Mouse (Mus musculus) MEL (cell line): ENCODE results near the gene Fam131b. TPM values are rescaled to one million over a fixed set of nuclear protein-coding genes. Genes with fewer than 3 reads are reported as not detected.

Source experiments
- DNase-seq: peaks from one replicate; pipeline ENCODE4 v3.0.0; 2011; ENCODE audit warnings: low read depth, low spot score
- H3K27ac ChIP-seq: 2 replicates; pipeline ENCODE4 v1.5.1; 2012; ENCODE audit warnings: low read depth, mild to moderate bottlenecking, control low read depth, low read length, moderate library complexity; ENCODE audit not compliant: control insufficient read depth
- H3K27me3 ChIP-seq, 2 experiments: fragments of 150-350 bp in 1 of 2; sonication (generic) in 1 of 2; 2 replicates each; pipeline ENCODE4 v1.6.1; 2012; ENCODE audit warnings: low read length in 2 of 2, mild to moderate bottlenecking in 2 of 2, improper control_type of control experiment in 1 of 2, moderate library complexity in 1 of 2; ENCODE audit not compliant: insufficient read depth in 2 of 2, control insufficient read depth in 1 of 2
- H3K36me3 ChIP-seq, 2 experiments: 2 replicates each; pipeline ENCODE4 v1.6.1; 2012 to 2014; ENCODE audit warnings: low read length in 2 of 2, improper control_type of control experiment in 1 of 2, inconsistent platforms in 1 of 2, mild to moderate bottlenecking in 1 of 2; ENCODE audit not compliant: insufficient read depth in 2 of 2, control insufficient read depth in 1 of 2
- H3K4me1 ChIP-seq, 2 experiments: fragments of 150-350 bp in 1 of 2; sonication (generic) in 1 of 2; 2 replicates each; pipeline ENCODE4 v1.6.1; 2012; ENCODE audit warnings: low read length in 2 of 2, improper control_type of control experiment in 1 of 2, mild to moderate bottlenecking in 1 of 2; ENCODE audit not compliant: insufficient read depth in 2 of 2, control insufficient read depth in 1 of 2
- H3K4me3 ChIP-seq, 2 experiments: fragments of 150-350 bp in 1 of 2; sonication (generic) in 1 of 2; 2 replicates each; pipeline ENCODE4 v1.5.1; 2012; ENCODE audit warnings: low read depth in 2 of 2, low read length in 2 of 2, mild to moderate bottlenecking in 2 of 2, moderate library complexity in 2 of 2, control low read depth in 1 of 2, improper control_type of control experiment in 1 of 2; ENCODE audit not compliant: control insufficient read depth in 1 of 2, insufficient read depth in 1 of 2
- H3K79me2 ChIP-seq: 2 replicates; pipeline ENCODE4 v1.6.1; 2012; ENCODE audit warnings: mild to moderate bottlenecking, low read length, moderate library complexity; ENCODE audit not compliant: control insufficient read depth, poor library complexity, insufficient read depth
- H3K9ac ChIP-seq: 2 replicates; pipeline ENCODE4 v1.6.1; 2012; ENCODE audit warnings: low read depth, mild to moderate bottlenecking, control low read depth, low read length, moderate library complexity; ENCODE audit not compliant: control insufficient read depth, poor library complexity, severe bottlenecking
- H3K9me3 ChIP-seq: fragments of 150-350 bp; sonication (generic); replicated peaks from 2 replicates; pipeline ENCODE4 v1.6.1; 2012; ENCODE audit warnings: mild to moderate bottlenecking, low read length, improper control_type of control experiment, moderate library complexity; ENCODE audit not compliant: insufficient read depth
- BHLHE40 ChIP-seq: IDR thresholded peaks from 2 replicates; pipeline ENCODE4 v1.6.1; 2012; ENCODE audit warnings: low read depth, mild to moderate bottlenecking, inconsistent platforms, low read length, improper control_type of control experiment, borderline replicate concordance
- CHD1 ChIP-seq: IDR thresholded peaks from 2 replicates; pipeline ENCODE4 v1.6.1; 2012; ENCODE audit warnings: low read depth, mild to moderate bottlenecking, inconsistent platforms, low read length, improper control_type of control experiment
- CHD2 ChIP-seq: IDR thresholded peaks from 2 replicates; pipeline ENCODE4 v1.6.1; 2011; ENCODE audit warnings: low read length, improper control_type of control experiment
- CTCF ChIP-seq, 3 experiments: IDR thresholded peaks in 2 of 3; conservative IDR thresholded peaks in 1 of 3; 2 replicates each; pipeline ENCODE4 v1.5.1; 2011 to 2012; ENCODE audit warnings: low read length in 3 of 3, low read depth in 2 of 3, mild to moderate bottlenecking in 2 of 3, improper control_type of control experiment in 1 of 3, inconsistent platforms in 1 of 3, mixed read lengths in 1 of 3, moderate library complexity in 1 of 3; ENCODE audit not compliant: control insufficient read depth in 1 of 3, insufficient read depth in 1 of 3, poor library complexity in 1 of 3, severe bottlenecking in 1 of 3
- EP300 ChIP-seq, 2 experiments: IDR thresholded peaks; 2 replicates each; pipeline ENCODE4 v1.6.1; 2011; ENCODE audit warnings: improper control_type of control experiment in 2 of 2, low read length in 2 of 2, low read depth in 1 of 2, mild to moderate bottlenecking in 1 of 2
- GABPA ChIP-seq: IDR thresholded peaks from 2 replicates; pipeline ENCODE4 v1.6.1; 2012; ENCODE audit warnings: low read depth, mild to moderate bottlenecking, inconsistent platforms, low read length, improper control_type of control experiment, moderate library complexity
- GATA1 ChIP-seq: IDR thresholded peaks from 2 replicates; pipeline ENCODE4 v1.6.1; 2011; ENCODE audit warnings: low read depth, low read length, improper control_type of control experiment
- HCFC1 ChIP-seq: IDR thresholded peaks from 2 replicates; pipeline ENCODE4 v1.6.1; 2012; ENCODE audit warnings: low read depth, mild to moderate bottlenecking, inconsistent platforms, low read length, improper control_type of control experiment, moderate library complexity
- JUND ChIP-seq: IDR thresholded peaks from 2 replicates; pipeline ENCODE4 v1.6.1; 2011; ENCODE audit warnings: low read depth, mild to moderate bottlenecking, improper control_type of control experiment, low read length
- KAT2A ChIP-seq: conservative IDR thresholded peaks from 2 replicates; pipeline ENCODE4 v1.6.1; 2012; ENCODE audit warnings: low read depth, low read length, improper control_type of control experiment, inconsistent platforms
- MAFK ChIP-seq: IDR thresholded peaks from 2 replicates; pipeline ENCODE4 v1.6.1; 2011; ENCODE audit warnings: low read depth, mild to moderate bottlenecking, low read length, improper control_type of control experiment, borderline replicate concordance
- MAX ChIP-seq: IDR thresholded peaks from 2 replicates; pipeline ENCODE4 v1.6.1; 2011; ENCODE audit warnings: low read length, improper control_type of control experiment
- MEF2A ChIP-seq: IDR thresholded peaks from 2 replicates; pipeline ENCODE4 v1.6.1; 2014; ENCODE audit warnings: low read depth, mild to moderate bottlenecking, inconsistent platforms, low read length, improper control_type of control experiment; ENCODE audit not compliant: poor library complexity, insufficient replicate concordance, severe bottlenecking; ENCODE audit errors: extremely low read depth
- MYC ChIP-seq: IDR thresholded peaks from 2 replicates; pipeline ENCODE4 v1.6.1; 2011; ENCODE audit warnings: low read depth, mild to moderate bottlenecking, low read length, improper control_type of control experiment, moderate library complexity
- NELFE ChIP-seq: IDR thresholded peaks from 2 replicates; pipeline ENCODE4 v1.6.1; 2011; ENCODE audit warnings: low read depth, low read length, improper control_type of control experiment
- NRF1 ChIP-seq: IDR thresholded peaks from 2 replicates; pipeline ENCODE4 v1.6.1; 2014; ENCODE audit warnings: low read depth, mild to moderate bottlenecking, inconsistent platforms, low read length, improper control_type of control experiment, moderate library complexity; ENCODE audit not compliant: poor library complexity, insufficient read depth, severe bottlenecking
- POLR2AphosphoS2 ChIP-seq: IDR thresholded peaks from 2 replicates; pipeline ENCODE4 v1.6.1; 2011; ENCODE audit warnings: low read length, improper control_type of control experiment
- RCOR1 ChIP-seq: IDR thresholded peaks from 2 replicates; pipeline ENCODE4 v1.6.1; 2012; ENCODE audit warnings: low read depth, mild to moderate bottlenecking, inconsistent platforms, low read length, improper control_type of control experiment
- SIN3A ChIP-seq: IDR thresholded peaks from 2 replicates; pipeline ENCODE4 v1.6.1; 2012; ENCODE audit warnings: low read length, improper control_type of control experiment, inconsistent platforms
- SMC3 ChIP-seq: IDR thresholded peaks from 2 replicates; pipeline ENCODE4 v1.6.1; 2011; ENCODE audit warnings: low read depth, low read length, improper control_type of control experiment
- TBP ChIP-seq: IDR thresholded peaks from 2 replicates; pipeline ENCODE4 v1.8.0; 2011; ENCODE audit warnings: low read depth, low read length, improper control_type of control experiment
- TCF12 ChIP-seq: IDR thresholded peaks from 2 replicates; pipeline ENCODE4 v1.6.1; 2014; ENCODE audit warnings: low read depth, mild to moderate bottlenecking, inconsistent platforms, low read length, improper control_type of control experiment, moderate library complexity
- UBTF ChIP-seq: IDR thresholded peaks from 2 replicates; pipeline ENCODE4 v1.6.1; 2012; ENCODE audit warnings: low read depth, mild to moderate bottlenecking, inconsistent platforms, low read length, improper control_type of control experiment, moderate library complexity, borderline replicate concordance; ENCODE audit not compliant: insufficient read depth
- USF2 ChIP-seq, 2 experiments: IDR thresholded peaks; 2 replicates each; pipeline ENCODE4 v1.6.1; 2011 to 2012; ENCODE audit warnings: improper control_type of control experiment in 2 of 2, low read length in 2 of 2, borderline replicate concordance in 1 of 2, inconsistent platforms in 1 of 2, low read depth in 1 of 2, mild to moderate bottlenecking in 1 of 2; ENCODE audit not compliant: insufficient read depth in 1 of 2
- ZMIZ1 ChIP-seq: IDR thresholded peaks from 2 replicates; pipeline ENCODE4 v1.6.1; 2012; ENCODE audit warnings: low read depth, mild to moderate bottlenecking, inconsistent platforms, low read length, improper control_type of control experiment, moderate library complexity
- polyA plus RNA-seq, 2 experiments: library from polyadenylated mRNA; stranded (reverse) in 1 of 2; unstranded in 1 of 2; fragments of >175 nt in 1 of 2; fragments of >200 nt in 1 of 2; gene quantifications; 2 replicates each; pipeline versions ENCODE4 v1.2.1 to v1.2.4; 2012; ENCODE audit warnings: low replicate concordance in 2 of 2, low read depth in 1 of 2; ENCODE audit not compliant: insufficient read length in 2 of 2, insufficient read depth in 1 of 2, missing spikeins in 1 of 2
- total RNA-seq: library from RNA; depleted of rRNA; stranded (reverse); fragments of 300-350 nt; gene quantifications from 2 replicates; pipeline ENCODE4 v1.2.3, GENCODE M21; 2012

Fam131b gene
- total and polyA plus RNA-seq, 3 experiments = 0.06 TPM; not detected in 2

DNA sequence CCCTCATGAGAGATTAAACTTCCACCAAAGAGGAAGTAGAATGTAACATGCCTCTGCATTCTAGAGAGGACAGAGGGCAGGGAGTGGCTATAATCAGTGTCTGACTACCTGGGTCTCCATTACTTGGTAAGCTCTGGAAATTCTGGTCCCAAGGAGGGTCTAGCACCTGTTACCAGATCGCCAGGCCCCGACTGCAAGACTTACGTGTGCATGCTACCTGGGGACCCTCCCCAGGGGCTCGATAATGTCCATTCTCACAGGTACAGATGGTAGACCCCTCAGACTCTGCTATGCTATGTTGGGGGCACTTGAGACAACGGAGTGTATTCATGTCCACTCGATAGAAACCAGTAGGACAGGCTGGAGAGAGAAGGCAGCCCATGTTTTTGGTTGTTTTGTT lies 40.8 kb upstream of the Fam131b start (continued):
- no peak for TF ChIP-seq TCF12
- TF ChIP-seq, all 39 proteins: peak for 0

GRCm38 (mm10) chr6:42364607-42365006 lies 40.2 kb upstream of the Fam131b start:
- no peak for TF ChIP-seq MEF2A
- no peak for TF ChIP-seq TBP
- TF ChIP-seq CHD2 = no peak
- TF ChIP-seq JUND = no peak
- no peak for TF ChIP-seq SIN3A
- TF ChIP-seq CHD1 = no peak
- no peak for TF ChIP-seq MAX
- no peak for TF ChIP-seq ZMIZ1
- no peak for TF ChIP-seq UBTF
- TF ChIP-seq GABPA = no peak
- no peaks in the 10 kb centered on the region for H3K79me2 ChIP-seq
- DNase-seq = no peak
- no peak overlapping the region for H3K27ac ChIP-seq
- peaks cover 0 to 11% of the 10 kb centered on the region in 2 experiments; a peak in 2 of 4 replicates for H3K4me1 ChIP-seq
- no peak overlapping the region for H3K4me3 ChIP-seq
- H3K27me3 ChIP-seq = peaks cover 0 to 2% of the 10 kb centered on the region in 2 experiments; a peak in 1 of 4 replicates
- H3K36me3 ChIP-seq = peaks cover 0 to 2% of the 10 kb centered on the region in 2 experiments; a peak in 2 of 4 replicates
- no peaks in the 10 kb centered on the region for H3K9me3 ChIP-seq
- H3K9ac ChIP-seq = no peak overlapping the region

- no peak for DNase-seq
- H3K27me3 ChIP-seq = peaks cover 0 to 2% of the 10 kb centered on the region in 2 experiments; a peak in 1 of 4 replicates
- H3K9me3 ChIP-seq = no peaks in the 10 kb centered on the region
- H3K27ac ChIP-seq = no peak overlapping the region
- TF ChIP-seq NELFE (no peak), SMC3 (no peak), USF2 (IDR thresholded peaks at IDR 0.05; ENCODE audit: borderline replicate concordance in 1 of 2, insufficient read depth in 1 of 2, low read depth in 1 of 2, low read length in 2 of 2) (no peak), MAX (no peak), CHD1 (no peak), BHLHE40 (no peak), NRF1 (no peak), RCOR1 (no peak), GATA1 (no peak), JUND (no peak), MYC (no peak), TCF12 (no peak), CTCF (IDR thresholded peaks at IDR 0.05 in 2 of 3, conservative IDR thresholded peaks at IDR 0.05 in 1 of 3; ENCODE audit: control insufficient read depth in 1 of 3, insufficient read depth in 1 of 3, low read depth in 2 of 3, low read length in 3 of 3, poor library complexity in 1 of 3, severe bottlenecking in 1 of 3) (no peak), KAT2A (no peak), MAFK (no peak), HCFC1 (no peak), POLR2AphosphoS2 (no peak), MEF2A (no peak), EP300 (IDR thresholded peaks at IDR 0.05; ENCODE audit: low read depth in 1 of 2, low read length in 2 of 2) (no peak)
- no peak overlapping the region for H3K9ac ChIP-seq
- H3K4me1 ChIP-seq = peaks cover 0 to 11% of the 10 kb centered on the region in 2 experiments; a peak in 2 of 4 replicates
- no peak overlapping the region for H3K4me3 ChIP-seq
- peaks cover 0 to 2% of the 10 kb centered on the region in 2 experiments; a peak in 2 of 4 replicates for H3K36me3 ChIP-seq
- no peaks in the 10 kb centered on the region for H3K79me2 ChIP-seq
Observed at GRCm38 (mm10) chr6:42364066-42364465, 39.6 kb upstream of the Fam131b start.
